Mouse (Mus musculus): Measurements from ENCODE around the gene Ssx2ip.

Gene Ssx2ip

GRCm38 (mm10) chr3:146404311-146405201 is at the start of gene Ssx2ip:
Gene Ssx2ip, plus strand, starts transcription at chr3:146404642.
- peak; percentile 97 for DNase-seq (ENCODE audit: low spot score in 2 of 2)

- no peak for DNase-seq (ENCODE audit: low spot score in 2 of 2)
These were observed 49.3 kb upstream of the Ssx2ip start for GRCm38 (mm10) chr3:146355146-146355545.

GRCm38 (mm10) chr3:146365471-146365870 is 39.0 kb upstream of the Ssx2ip start:
- no peak for DNase-seq (ENCODE audit: low spot score in 2 of 2)

- no peak for DNase-seq (ENCODE audit: low spot score in 2 of 2)
These were observed 37.4 kb upstream of the Ssx2ip start for GRCm38 (mm10) chr3:146367058-146367457.

- DNase-seq (ENCODE audit: low spot score in 2 of 2), result no peak
These were observed 33.8 kb upstream of the Ssx2ip start for GRCm38 (mm10) chr3:146370553-146371095.

- no peak for DNase-seq (ENCODE audit: low spot score in 2 of 2)
These were observed 33.2 kb upstream of the Ssx2ip start for GRCm38 (mm10) chr3:146371201-146371600.

- no peak for DNase-seq (ENCODE audit: low spot score in 2 of 2)
These were observed 29.8 kb upstream of the Ssx2ip start for GRCm38 (mm10) chr3:146374596-146375175.

GRCm38 (mm10) chr3:146375224-146375657 is 29.2 kb upstream of the Ssx2ip start:
- DNase-seq (ENCODE audit: low spot score in 2 of 2), result no peak

- no peak for DNase-seq (ENCODE audit: low spot score in 2 of 2)
These were observed 27.9 kb upstream of the Ssx2ip start for GRCm38 (mm10) chr3:146376337-146377130.

GRCm38 (mm10) chr3:146377216-146377615 is 27.2 kb upstream of the Ssx2ip start:
- DNase-seq (ENCODE audit: low spot score in 2 of 2), result no peak

- no peak for DNase-seq (ENCODE audit: low spot score in 2 of 2)
These were observed 25.7 kb upstream of the Ssx2ip start for GRCm38 (mm10) chr3:146378753-146379152.

- DNase-seq (ENCODE audit: low spot score in 2 of 2), result no peak
These were observed 24.5 kb upstream of the Ssx2ip start for GRCm38 (mm10) chr3:146379740-146380466.

- DNase-seq (ENCODE audit: low spot score in 2 of 2), result no peak
These were observed 23.6 kb upstream of the Ssx2ip start for GRCm38 (mm10) chr3:146380874-146381273.

- no peak for DNase-seq (ENCODE audit: low spot score in 2 of 2)
These were observed 23.0 kb upstream of the Ssx2ip start for GRCm38 (mm10) chr3:146381471-146381870.

- DNase-seq (ENCODE audit: low spot score in 2 of 2), result no peak
These were observed 17.6 kb upstream of the Ssx2ip start for GRCm38 (mm10) chr3:146386800-146387199.

- DNase-seq (ENCODE audit: low spot score in 2 of 2), result no peak
These were observed 11.7 kb upstream of the Ssx2ip start for GRCm38 (mm10) chr3:146392656-146393321.

GRCm38 (mm10) chr3:146393641-146394100 is 10.8 kb upstream of the Ssx2ip start:
- DNase-seq (ENCODE audit: low spot score in 2 of 2), result no peak

GRCm38 (mm10) chr3:146396256-146396655 is 8.2 kb upstream of the Ssx2ip start:
- no peak for DNase-seq (ENCODE audit: low spot score in 2 of 2)

GRCm38 (mm10) chr3:146396934-146397333 is 7.5 kb upstream of the Ssx2ip start:
- no peak for DNase-seq (ENCODE audit: low spot score in 2 of 2)

GRCm38 (mm10) chr3:146397847-146398246 is 6.6 kb upstream of the Ssx2ip start:
- no peak for DNase-seq (ENCODE audit: low spot score in 2 of 2)

- no peak for DNase-seq (ENCODE audit: low spot score in 2 of 2)
These were observed 5.2 kb upstream of the Ssx2ip start for GRCm38 (mm10) chr3:146399203-146399602.

All from urinary bladder, postnatal 36 days (tissue).